Mouse (Mus musculus): ENCODE measurements around the gene Tango2.

DNA sequence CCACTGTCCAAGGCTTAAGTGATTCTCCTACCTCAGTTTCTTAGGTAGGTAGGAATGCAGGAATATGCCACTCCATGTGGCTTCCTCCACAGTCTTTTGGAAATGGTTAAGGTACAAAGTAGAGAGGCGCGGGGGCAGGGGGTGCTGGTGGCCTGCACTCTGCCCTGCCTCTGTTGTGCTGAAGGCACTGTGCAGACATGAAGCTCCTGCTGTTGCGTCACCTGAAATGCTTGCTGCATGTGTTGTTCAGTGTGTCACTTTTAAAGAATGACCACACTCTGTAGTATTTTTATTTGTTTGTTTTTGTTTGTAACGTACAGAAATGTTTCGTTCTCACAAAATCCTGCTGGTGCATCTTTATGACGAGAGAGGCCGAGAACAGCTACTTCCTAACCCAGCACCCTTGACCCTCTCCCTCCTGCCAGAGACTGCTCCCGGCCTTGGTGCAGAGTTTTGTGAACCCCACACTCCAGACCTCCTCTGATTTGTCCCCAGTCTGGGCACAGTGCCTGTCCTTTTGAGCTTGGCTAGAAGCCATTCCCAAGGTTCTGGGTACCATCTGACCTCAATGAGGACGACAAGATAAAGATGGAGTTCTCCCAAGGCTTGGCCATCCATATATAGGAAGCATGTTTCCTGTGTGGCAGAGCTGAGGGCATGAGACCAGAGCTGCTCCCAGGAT, 35.3 kb upstream of the Tango2 start:
- TF ChIP-seq CTCF (IDR thresholded peaks at IDR 0.05; ENCODE audit: low read depth, low read length): no peak
- TF ChIP-seq POLR2A (IDR thresholded peaks at IDR 0.05; ENCODE audit: borderline replicate concordance, low read depth, low read length): no peak
